Mouse (Mus musculus) 416B (cell line): ENCODE measurements at regions not wholly inside any gene's neighbourhood (a gene's known extent, or its start where the extent isn't known, plus 50 kb on each side); places are given as distances from the start of the nearest gene placed in this dataset.

Source experiments
- DNase-seq: peaks from one replicate; pipeline ENCODE4 v3.0.0; 2011; ENCODE audit warnings: low read depth

DNA sequence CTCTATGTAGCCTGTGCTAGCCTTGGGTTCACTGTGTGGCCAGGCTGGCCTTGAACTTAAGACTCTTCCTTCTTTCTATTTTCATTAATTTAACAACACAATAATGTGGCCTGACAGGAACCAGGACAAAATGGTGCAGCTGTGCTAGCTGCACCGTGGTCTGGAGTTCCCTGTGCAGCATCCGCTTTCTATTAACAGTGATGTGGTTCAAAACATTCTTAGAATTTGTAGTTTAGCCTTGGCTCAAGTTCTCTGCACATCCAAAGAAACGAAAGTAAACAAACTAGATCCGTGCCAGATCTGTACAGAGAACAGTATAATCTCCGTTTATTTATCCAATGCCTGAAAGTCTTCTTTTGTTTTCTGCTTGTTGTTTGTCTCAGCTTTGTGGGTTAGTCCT lies 88.5 kb downstream of the Irx1 start:
- no peak for DNase-seq

DNA sequence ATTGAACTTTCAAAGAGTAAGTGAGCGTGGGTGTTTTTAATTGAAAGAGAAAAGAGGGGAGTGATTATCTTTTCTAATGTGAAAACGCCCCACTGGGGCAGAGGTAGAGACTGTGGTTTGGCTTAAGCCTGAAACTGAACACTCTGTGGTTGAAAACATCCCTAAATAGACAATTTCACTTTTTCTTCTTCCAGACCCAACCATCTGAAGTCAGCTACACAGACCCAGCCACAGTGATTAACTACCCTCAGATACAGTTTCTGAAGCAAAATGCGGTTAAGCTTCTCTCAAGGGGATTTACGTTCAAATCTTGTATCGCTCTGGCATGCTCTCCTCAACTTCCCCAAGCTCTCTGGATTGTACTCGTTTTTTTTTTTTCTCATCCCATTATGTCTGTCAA lies 94.8 kb downstream of the Irx1 start:
- no peak for DNase-seq

GRCm38 (mm10) chr13:71853426-71854025 lies 110.0 kb downstream of the Irx1 start:
- DNase-seq = no peak

GRCm38 (mm10) chr13:71804032-71804958 lies 159.2 kb downstream of the Irx1 start:
- DNase-seq = no peak

DNA sequence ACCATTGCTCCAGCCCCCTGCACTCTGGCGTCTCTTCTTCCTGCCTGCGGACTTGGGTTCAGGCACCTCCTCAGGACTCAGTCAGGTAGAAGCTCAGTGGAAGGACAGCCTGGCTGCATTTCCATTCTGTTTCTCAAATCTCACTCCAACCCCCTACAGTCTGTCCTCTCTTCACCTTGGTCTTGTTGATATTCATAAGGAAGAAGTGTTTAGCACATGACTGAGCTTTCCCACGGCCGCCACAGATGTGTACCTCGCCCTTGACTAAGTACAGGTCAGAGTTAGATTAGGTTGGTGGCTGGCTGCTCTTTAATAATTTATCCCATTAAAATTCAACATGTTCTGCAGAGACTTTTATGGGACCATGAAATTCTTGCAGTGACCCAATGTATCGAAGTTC lies 165.2 kb downstream of the Irx1 start:
- no peak for DNase-seq

DNA sequence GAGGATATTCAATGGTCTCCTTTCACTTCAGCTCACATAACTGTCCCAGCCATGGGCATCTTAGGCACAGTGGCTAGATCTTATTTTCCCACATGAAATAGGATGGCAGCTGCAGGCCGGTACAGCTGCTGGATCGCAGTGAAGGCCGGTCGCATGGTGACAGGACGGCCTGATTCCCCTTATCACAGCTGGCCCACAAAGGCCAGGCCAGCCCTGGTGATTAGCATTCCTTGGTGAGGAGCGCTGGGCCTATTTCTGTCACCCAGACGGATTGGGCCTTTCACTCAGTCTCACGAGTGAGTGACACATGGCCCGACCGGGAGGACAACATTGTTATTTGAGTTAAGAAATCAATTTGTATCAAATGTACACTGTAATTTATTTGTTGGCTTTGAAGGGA lies 178.8 kb downstream of the Irx1 start:
- DNase-seq = no peak

GRCm38 (mm10) chr13:71747003-71747965 lies 216.2 kb downstream of the Irx1 start:
- no peak for DNase-seq

- DNase-seq = no peak
Measured at GRCm38 (mm10) chr13:71746534-71746933, 217.0 kb downstream of the Irx1 start.

- DNase-seq = no peak
Measured at GRCm38 (mm10) chr13:71736821-71737345, 226.6 kb downstream of the Irx1 start.

DNA sequence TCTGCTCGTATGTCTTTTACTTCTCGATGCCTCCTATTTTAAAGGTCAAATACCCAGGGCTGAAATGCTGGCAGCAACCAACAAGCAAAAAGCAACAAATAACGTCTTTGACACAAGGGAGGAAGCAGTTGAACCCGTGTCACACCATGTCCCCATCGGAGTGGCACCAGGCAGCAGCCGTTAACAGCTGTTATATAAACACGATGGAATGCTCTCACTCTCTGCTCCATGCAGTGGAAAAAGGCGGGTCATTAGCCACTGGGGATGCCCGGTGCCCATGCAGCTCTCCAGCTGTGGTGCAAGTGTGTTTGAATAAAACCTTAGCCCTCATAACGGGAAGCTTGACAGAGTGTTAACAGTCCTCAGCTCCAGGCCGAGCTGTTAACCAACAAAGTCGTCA lies 229.3 kb downstream of the Irx1 start:
- DNase-seq = no peak

DNA sequence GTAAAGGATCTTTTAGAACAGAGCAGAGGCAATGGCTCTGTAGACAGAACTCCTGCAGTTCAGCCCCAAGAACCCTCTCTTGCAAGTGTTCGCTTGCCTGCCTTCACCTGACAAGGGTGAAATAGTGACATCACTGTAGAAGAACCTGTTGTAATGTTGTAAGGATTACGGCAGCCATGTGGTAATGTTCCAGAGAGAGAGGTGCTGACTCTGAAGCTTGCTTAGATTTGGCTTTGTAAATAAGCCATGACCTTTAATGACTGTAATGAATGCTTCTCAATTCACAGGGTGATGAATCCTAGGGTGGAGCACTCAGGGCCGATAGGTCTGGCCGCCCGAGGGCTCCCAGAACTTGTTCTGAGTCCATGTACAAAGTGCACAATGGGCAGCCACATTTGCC lies 230.2 kb downstream of the Irx1 start:
- no peak for DNase-seq

DNA sequence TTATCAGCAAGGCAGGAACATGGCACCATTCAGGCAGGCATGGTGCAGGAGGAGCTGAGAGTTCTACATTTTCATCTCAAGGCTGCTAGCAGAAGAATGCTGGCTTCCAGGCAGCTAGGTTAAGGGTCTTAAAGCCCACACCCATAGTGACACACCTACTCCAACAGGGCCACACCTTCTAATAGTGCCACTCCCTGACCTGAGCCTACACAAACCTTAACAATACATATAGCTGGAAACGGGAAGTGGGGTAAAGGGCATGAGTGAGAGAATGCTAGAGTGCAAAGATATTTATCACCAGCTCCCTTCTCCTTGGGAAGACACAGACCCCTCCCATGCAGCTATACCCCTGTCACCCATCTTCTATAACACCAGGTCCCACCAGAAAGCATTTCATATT lies 230.6 kb downstream of the Irx1 start:
- no peak for DNase-seq

GRCm38 (mm10) chr13:71690069-71690817 lies 273.3 kb downstream of the Irx1 start:
- no peak for DNase-seq

DNA sequence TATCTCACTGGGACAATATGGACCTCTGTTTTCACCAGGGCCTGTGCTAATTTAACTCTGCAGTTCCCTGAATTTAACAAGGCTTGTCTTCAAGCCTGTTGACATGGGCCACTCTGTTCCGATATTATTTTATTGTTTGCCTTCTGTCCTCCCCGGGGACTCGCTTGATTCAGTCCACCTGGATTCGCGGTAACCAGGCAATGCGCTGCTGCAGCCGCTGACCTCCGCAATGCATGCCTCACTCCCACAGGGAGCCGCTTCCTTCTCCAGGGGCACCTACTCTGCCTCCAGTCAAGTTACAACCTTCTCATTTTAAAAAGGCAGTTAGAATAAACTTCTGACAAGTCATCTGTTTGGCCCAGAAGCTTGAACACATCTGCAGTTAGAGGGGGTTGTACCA lies 274.3 kb downstream of the Irx1 start:
- no peak for DNase-seq

DNA sequence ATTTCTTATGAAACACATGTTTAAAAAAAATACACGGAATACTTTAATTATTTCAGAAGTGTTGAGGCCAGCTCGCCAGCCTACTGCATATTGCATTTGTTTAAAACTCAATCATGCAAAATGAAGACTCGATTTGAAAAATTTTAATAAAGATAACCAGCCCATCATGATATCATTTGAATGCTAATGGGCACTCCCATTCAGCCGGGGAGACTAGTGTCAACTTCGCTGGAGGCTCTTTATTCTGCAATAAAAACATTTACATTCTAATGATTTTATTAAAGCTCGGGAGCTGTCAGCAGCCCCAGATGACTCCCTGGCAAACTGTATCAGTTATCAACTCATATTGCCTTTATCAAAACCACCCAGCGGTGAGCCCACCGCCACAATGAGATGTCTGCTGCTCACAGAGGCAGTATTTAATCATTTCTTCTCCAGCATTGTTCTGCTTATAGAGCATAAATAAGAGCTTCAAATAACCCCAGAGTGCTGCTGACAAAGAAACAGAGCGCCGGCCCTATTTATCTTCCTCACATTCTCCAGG lies 287.4 kb downstream of the Irx1 start:
- DNase-seq = no peak

DNA sequence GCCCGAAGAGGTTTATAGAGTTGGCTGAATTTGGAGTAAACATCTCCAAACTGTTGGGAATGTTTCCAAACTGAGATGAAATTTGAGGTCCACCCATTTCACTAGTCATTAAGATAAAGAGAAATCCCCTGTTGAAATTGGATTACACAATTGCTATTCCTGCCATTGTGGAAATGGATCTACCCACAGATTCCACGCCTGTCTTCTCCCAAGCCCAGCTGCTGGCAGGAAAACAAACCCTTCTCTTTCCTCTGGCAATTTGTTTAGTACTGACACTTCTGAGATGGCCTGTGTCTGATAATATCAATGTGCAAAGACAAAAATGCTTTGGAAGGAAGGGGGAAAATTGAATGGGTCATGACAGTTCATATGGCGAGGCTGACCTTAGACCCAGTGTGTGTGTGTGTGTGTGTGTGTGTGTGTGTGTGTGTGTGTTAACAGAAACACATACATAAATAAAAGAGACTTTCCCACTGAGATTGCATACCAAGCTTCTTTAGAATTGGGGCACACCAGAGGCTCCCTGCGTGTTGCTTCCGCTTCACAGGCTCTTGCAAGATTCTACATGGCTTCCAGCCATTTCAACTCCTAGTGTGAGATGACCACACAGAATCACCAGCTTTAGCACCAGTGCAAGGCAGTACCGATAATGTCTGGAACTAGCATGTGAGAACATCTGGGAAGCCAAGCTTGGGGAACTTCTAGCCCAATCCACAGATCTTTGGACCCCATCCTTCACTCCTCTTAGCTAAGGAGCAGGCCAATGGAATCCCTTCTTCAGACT lies 293.4 kb downstream of the Irx1 start:
- DNase-seq = no peak

DNA sequence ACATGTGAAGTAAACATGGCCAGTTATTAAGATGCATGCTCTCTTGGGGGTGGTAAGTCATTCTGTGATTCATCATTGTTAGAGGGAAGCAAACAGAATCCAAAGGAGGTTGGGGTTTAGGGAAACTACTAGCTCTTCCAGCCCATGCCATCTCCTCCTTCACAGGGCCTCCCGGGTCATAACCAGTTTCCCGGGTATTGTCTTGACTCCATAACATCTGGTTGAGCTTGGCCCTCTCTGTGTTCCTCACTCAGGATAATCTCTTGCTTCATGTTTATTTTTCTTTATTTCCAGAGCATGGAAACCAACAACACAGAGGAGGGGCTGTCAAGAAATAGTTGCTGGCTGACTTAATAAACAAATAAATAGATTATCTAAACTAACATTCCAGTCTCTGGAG lies 295.3 kb downstream of the Irx1 start:
- no peak for DNase-seq

DNA sequence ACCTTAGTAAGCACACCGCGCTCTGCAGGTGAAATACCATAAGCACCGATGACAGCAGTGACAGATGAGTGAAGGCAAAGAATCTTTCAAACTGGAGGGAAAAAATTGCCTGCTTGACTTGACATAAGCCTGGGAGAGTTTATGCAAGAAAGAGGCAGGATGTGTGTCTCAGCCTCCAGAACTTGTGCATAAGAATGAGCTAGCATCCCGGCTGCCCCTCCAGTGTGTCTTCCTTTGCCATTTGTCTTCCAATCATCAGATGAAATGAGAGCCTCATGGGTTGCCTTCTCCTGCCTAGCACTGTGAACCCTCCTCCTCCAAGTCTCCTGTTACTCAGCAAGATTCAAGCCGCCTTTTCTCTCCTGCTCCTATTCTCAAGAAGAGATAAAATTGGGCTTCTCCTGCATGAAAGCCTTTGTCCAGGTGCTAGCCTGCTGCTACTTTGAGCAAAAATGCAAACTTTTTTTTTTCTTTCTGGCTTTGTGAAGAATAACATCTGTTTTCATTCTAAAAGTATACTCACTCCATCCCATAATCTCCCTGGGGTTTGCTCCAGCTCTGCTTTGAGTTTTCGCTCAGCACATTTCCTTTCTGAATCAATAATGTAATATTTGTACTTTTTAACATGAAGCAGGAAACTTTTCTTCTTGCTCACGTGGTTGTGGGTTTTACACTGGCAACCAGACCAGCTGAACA lies 298.2 kb downstream of the Irx1 start:
- DNase-seq = no peak

- no peak for DNase-seq
Measured at GRCm38 (mm10) chr13:71657898-71658297, 305.6 kb downstream of the Irx1 start.
